Mouse (Mus musculus) naive thymus-derived CD4-positive, alpha-beta T cell, adult 2 months (primary cell): ENCODE measurements at regions not wholly inside any gene's neighbourhood (a gene's known extent, or its start where the extent isn't known, plus 50 kb on each side); places are given as distances from the start of the nearest gene placed in this dataset.
"Not testable (repeated sequence)": the region's sequence is repeated elsewhere in the genome, so short reads cannot be mapped to it uniquely, and the experiment has no call there.

Source experiments
- DNase-seq: peaks from one replicate; pipeline ENCODE4 v3.0.0-alpha.2; 2011; ENCODE audit warnings: low read depth

DNA sequence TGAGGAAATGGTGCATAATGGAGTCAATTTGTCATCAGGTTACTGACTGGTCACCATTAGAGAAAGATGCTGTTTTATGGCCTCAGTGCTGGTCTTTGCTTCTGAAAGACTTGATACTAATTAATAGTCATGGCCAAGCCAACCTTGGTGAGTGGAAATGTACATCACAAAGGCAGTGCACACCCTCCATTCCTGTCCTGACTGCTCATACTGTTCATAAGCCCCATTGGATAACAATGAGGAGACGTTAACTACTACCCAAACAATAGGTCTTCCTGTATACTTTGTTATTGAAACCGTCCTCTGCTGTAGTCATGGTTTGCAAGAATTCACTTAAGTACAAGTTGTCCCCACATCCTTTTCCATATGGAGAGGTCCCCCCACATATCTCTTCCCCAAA lies 605.8 kb upstream of the Slc35b3 start:
- no peak for DNase-seq

- DNase-seq, result no peak
Measured at GRCm38 (mm10) chr13:39537724-39538440, 577.2 kb upstream of the Slc35b3 start.

DNA sequence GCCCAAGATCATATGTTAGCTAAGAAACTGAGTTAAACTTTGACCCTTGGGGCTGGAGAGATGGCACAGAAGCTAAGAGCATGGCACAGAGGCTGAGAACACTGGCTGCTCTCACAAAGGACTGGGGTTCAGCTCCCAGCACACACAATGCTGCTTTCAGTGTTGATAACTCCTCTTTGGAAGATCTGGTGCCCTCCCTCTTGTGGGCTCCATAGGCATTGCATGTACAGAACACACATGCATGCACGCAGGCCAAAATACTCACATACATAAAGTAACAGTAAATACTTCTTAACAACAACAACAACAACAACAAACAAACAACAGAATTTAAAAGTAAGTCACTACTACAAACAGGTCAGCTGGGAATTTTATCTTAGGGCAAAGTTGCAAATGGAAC lies 565.8 kb upstream of the Slc35b3 start:
- no peak for DNase-seq

GRCm38 (mm10) chr13:39523856-39524301 lies 563.2 kb upstream of the Slc35b3 start:
- DNase-seq, result no peak

DNA sequence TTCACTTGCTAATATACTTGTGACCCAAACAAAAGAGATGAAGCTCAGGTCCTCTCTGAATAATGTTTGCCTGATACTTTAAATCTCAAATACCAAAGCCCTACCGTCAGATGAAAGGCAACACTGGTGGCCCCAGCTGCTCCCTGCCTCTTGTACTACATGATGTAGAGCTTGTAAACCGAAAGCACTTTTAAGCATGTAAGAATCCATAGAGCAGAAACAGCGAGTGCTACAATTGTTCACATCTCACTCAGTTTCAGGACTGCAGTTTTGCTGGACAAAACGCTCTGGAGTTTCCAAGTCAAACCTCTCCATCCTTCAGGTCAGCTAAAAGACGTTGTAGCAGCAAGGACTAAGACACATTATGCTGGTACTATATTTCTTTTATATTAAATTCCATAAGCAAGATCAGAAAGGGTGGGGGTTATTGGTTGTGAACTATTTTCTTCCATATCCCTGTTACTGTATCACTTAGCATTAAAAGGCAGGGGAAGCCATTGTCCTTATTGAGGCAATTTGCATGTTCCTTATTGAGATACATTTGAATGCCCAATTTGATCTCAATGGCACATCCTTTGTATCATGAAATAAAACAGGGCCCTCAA lies 562.7 kb upstream of the Slc35b3 start:
- no peak for DNase-seq

- DNase-seq, result no peak
Measured at GRCm38 (mm10) chr13:39520846-39521245, 560.2 kb upstream of the Slc35b3 start.

GRCm38 (mm10) chr13:39516106-39516505 lies 555.4 kb upstream of the Slc35b3 start:
- DNase-seq, result no peak

DNA sequence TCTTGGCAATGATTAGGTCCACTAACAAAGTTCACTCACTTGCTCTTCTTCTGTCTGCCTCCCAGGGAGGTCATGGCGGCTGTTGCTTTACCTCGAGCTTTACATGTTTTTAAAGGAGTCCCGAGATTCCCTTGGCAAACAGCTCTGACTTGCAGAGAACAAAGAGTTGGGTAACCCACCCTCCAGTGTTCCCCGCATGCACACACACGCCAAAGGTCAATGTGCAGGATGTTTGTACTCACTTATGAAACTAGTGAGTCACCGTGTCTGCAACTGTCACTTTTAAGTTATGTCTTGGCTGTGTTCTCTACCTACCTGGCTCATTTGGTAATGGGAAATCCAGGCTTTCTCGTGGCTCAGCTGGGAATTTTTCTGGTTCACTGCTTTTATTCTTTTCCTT lies 529.1 kb upstream of the Slc35b3 start:
- DNase-seq, result no peak

- DNase-seq, result no peak
Measured at GRCm38 (mm10) chr13:39472621-39473020, 511.9 kb upstream of the Slc35b3 start.

- no peak for DNase-seq
Measured at GRCm38 (mm10) chr13:39441799-39442198, 481.1 kb upstream of the Slc35b3 start.

GRCm38 (mm10) chr13:39440907-39441306 lies 480.2 kb upstream of the Slc35b3 start:
- DNase-seq, result no peak

GRCm38 (mm10) chr13:39440336-39440735 lies 479.7 kb upstream of the Slc35b3 start:
- no peak for DNase-seq

- no peak for DNase-seq
Measured at GRCm38 (mm10) chr13:39427996-39428395, 467.3 kb upstream of the Slc35b3 start.

GRCm38 (mm10) chr13:39425944-39426343 lies 465.3 kb upstream of the Slc35b3 start:
- no peak for DNase-seq

- DNase-seq, result no peak
Measured at GRCm38 (mm10) chr13:39418127-39418526, 457.5 kb upstream of the Slc35b3 start.

GRCm38 (mm10) chr13:39411471-39412251 lies 451.0 kb upstream of the Slc35b3 start:
- DNase-seq, result no peak

- no peak for DNase-seq
Measured at GRCm38 (mm10) chr13:39392589-39392988, 431.9 kb upstream of the Slc35b3 start.

DNA sequence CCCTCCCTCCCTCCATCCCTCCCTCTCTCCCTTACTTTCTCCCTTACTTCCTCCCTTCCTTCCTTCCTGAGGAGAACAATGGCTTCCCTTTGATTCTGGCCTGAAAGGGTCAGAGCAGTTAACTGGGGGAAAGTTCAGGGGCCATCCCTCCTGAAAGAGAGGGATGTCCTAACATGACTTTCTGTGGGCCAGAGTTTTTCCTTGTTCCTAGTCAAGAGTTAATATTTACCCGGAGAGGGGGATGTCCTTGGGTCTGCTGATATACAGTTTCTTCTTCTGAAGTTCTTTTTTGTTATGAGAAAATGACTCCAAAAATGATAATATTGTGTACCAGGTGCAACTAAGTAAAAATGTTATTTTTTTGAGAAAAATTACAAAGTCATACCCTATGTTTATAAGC lies 431.5 kb upstream of the Slc35b3 start:
- not testable (repeated sequence) for DNase-seq

GRCm38 (mm10) chr13:39376677-39377076 lies 416.0 kb upstream of the Slc35b3 start:
- DNase-seq, result no peak

DNA sequence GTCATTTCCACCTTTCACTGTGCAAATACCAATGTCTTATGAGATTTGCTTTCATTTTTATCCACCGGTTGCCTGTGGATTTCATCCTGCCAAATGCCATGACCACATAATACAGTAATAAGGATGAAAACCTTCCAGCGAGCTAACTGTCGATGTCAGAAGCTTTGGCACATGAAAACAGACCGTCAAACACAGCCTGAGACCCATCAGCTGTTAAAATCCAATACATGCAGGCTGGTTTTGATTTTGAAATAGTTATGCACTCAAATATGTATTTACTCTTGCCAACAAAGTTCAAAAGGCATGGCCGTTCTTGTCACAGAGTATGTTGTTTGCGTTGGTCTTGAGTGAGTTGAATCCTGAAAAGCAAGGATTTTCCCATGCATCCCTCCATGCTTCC lies 415.6 kb upstream of the Slc35b3 start:
- DNase-seq, result no peak

DNA sequence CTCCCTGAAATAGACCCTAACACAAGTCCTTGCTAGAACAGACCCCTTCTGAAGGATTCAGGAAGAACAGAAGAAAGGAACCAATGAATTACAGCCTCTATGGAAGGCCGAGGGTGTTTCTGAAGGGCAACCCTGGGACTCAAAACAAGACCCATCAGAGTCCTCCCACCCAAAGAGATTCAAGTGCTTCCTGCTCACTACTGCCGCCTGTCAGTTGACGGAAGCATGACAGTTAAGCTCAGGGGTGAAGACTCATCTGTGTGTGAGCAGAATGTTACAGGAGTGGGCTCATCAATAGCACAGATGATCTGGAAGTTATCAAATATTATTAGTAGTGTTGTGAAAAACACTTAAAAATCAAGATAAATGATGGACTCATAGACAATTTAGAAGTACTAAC lies 411.9 kb upstream of the Slc35b3 start:
- no peak for DNase-seq

- DNase-seq, result no peak
Measured at GRCm38 (mm10) chr13:39363637-39364036, 403.0 kb upstream of the Slc35b3 start.

DNA sequence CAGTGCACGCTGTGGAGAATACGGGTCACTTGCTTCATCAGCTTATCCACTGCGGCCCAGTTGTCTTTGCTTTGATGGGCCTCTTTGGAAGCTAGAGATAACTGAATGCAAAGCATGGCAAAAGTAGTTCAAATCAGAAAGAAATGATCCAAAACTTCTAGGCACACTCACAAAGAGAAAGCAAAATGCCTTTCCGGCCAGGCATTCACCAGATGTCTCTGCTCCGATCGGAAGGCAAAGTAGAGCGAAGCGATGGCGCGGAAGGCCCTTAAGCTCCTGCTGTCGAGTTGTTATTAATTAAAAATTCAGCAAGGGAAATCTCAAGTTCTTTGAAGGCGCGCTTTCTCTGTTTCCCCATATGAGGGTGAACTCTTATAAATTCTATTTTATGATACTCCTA lies 401.9 kb upstream of the Slc35b3 start:
- DNase-seq, result no peak
